ENCODE assay signal across 32 mouse cellular contexts in the genomic region with DNA sequence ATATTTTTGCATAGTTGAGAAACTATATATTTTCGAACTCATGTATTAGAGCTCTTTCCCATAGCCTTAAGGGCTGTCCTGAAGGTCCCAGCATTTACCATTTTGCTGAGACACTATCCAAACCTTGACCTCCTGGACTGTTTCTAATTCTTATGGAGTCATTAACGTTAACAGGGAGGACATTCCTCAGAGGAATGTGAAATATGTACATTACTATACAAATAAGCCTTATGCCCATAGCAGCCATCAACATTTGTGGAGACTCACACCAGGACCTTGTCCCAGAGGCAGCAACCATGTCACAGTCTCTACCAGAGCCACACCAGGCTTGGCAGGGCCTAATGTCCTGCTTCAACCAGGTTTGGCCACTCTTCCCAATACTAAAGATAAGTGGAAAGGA.
"Had no signal": no experiment of that assay in that cellular context is flagged by ENCODE, and none has a peak within 500 bp of the region (broad histone marks: within the 10 kb centered on the region; RNA-seq: fewer than 3 reads in every experiment).

No protein-coding gene starts in this region.

- H3K9me3 ChIP-seq: heart, embryonic 15.5 days; hindbrain, embryonic 13.5 days; hindbrain, embryonic 15.5 days; intestine, embryonic 15.5 days had no signal

- H3K4me3 ChIP-seq: heart, embryonic 13.5 days; heart, embryonic 15.5 days; hindbrain, embryonic 10.5 days; hindbrain, embryonic 12.5 days; hindbrain, embryonic 13.5 days; hindbrain, embryonic 15.5 days; intestine, embryonic 15.5 days; kidney, embryonic 15.5 days; layer of hippocampus, adult 2 months; left cerebral cortex, adult 2 months had no signal

- H3K4me2 ChIP-seq: heart, embryonic 11.5 days; heart, embryonic 13.5 days; heart, embryonic 15.5 days; hindbrain, embryonic 12.5 days; hindbrain, embryonic 13.5 days; hindbrain, embryonic 14.5 days; hindbrain, embryonic 15.5 days; intestine, embryonic 15.5 days; kidney, embryonic 15.5 days had no signal

- H3K27ac ChIP-seq: heart, embryonic 13.5 days; heart, embryonic 15.5 days; hindbrain, embryonic 10.5 days; hindbrain, embryonic 12.5 days; hindbrain, embryonic 13.5 days; hindbrain, embryonic 14.5 days; hindbrain, embryonic 15.5 days; intestine, embryonic 15.5 days; kidney, embryonic 15.5 days; kidney, postnatal 0 days; layer of hippocampus, adult 2 months; left cerebral cortex, adult 2 months had no signal

- ATAC-seq: hindbrain, embryonic 16.5 days; inflammation-experienced regulatory T-cells, adult 6 months; intestine, embryonic 15.5 days; intestine, embryonic 16.5 days; intestine, postnatal 0 days had no signal

- DNase-seq: heart, postnatal 10 days; heart, postnatal 14 days; heart, postnatal 4 days; kidney, adult 11 months; kidney, adult 18-20 months; kidney, adult 2 months; kidney, adult 8-10 months; kidney, adult 9 months; kidney, postnatal 10 days; kidney, postnatal 14 days; kidney, postnatal 25 days; kidney, postnatal 36 days; kidney, postnatal 4 days; layer of hippocampus, adult 9-11 months; layer of hippocampus, postnatal 36 days had no signal

- H3K36me3 ChIP-seq: heart, embryonic 13.5 days; heart, embryonic 15.5 days; hindbrain, embryonic 10.5 days; hindbrain, embryonic 12.5 days; hindbrain, embryonic 13.5 days; hindbrain, embryonic 15.5 days; intestine, embryonic 15.5 days; kidney, embryonic 15.5 days had no signal

- H3K4me1 ChIP-seq: heart, embryonic 15.5 days; hindbrain, embryonic 10.5 days; hindbrain, embryonic 12.5 days; hindbrain, embryonic 13.5 days; hindbrain, embryonic 15.5 days; intestine, embryonic 15.5 days; kidney, embryonic 15.5 days had no signal

- H3K9ac ChIP-seq: heart, embryonic 13.5 days; heart, embryonic 15.5 days; hindbrain, embryonic 12.5 days; hindbrain, embryonic 13.5 days; hindbrain, embryonic 14.5 days; hindbrain, embryonic 15.5 days; intestine, embryonic 15.5 days; kidney, embryonic 15.5 days had no signal

- H3K27me3 ChIP-seq: heart, embryonic 13.5 days; heart, embryonic 15.5 days; hindbrain, embryonic 12.5 days; hindbrain, embryonic 13.5 days; hindbrain, embryonic 15.5 days; intestine, embryonic 15.5 days; kidney, embryonic 15.5 days had no signal
